Mouse (Mus musculus): ENCODE measurements around the gene Chchd3. TPM values are rescaled to one million over a fixed set of nuclear protein-coding genes. Genes with fewer than 3 reads are reported as not detected.

Chchd3 gene
- polyA plus RNA-seq, 1 experiment = 123 TPM

DNA sequence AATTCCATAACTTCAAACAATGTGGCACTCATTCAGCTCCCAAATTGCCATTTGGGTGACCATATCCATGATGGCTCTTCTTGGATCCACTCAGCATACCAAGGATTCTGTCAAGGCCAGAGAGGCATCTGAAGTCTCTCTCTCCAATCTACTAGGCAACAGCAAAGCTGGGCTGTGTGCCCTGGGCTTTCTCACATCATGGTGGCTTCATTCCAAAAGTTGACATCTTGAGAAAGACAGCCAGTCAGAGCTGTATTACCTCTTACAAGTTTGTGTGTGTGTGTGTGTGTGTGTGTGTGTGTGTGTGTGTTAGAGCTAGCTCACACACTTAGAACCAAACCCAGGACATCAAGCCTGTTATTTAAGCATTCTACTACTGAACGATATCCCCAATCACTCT lies 20.1 kb upstream of the Chchd3 start:
- Histone ChIP-seq H3K36me3 (ENCODE audit: control insufficient read depth, insufficient read depth) (no peaks in the 10 kb centered on the region), H3K79me2 (ENCODE audit: control insufficient read depth, insufficient read depth) (no peaks in the 10 kb centered on the region), H3ac (ENCODE audit: control insufficient read depth, insufficient read length) (no peak overlapping the region), H3K4me2 (ENCODE audit: low read depth) (no peak overlapping the region), H3K4me3 (no peak overlapping the region), H3K27me3 (ENCODE audit: control insufficient read depth, insufficient read depth, insufficient read length) (peaks cover 19% of the 10 kb centered on the region)
- TF ChIP-seq POLR2AphosphoS2 (IDR thresholded peaks at IDR 0.05; ENCODE audit: insufficient read length, low read depth) (no peak), TCF3 (IDR thresholded peaks at IDR 0.05; ENCODE audit: insufficient read length, low read depth) (no peak), SRF (IDR thresholded peaks at IDR 0.05; ENCODE audit: control insufficient read depth, insufficient read length, low read depth) (no peak), CEBPB (IDR thresholded peaks at IDR 0.05; ENCODE audit: insufficient read depth, poor library complexity, severe bottlenecking) (no peak), TCF12 (IDR thresholded peaks at IDR 0.05; ENCODE audit: insufficient read depth, poor library complexity, severe bottlenecking) (no peak), MYOG (IDR thresholded peaks at IDR 0.05; ENCODE audit: control insufficient read depth in 1 of 3, insufficient read depth in 1 of 3, insufficient read length in 2 of 3, low read depth in 2 of 3) (no peak), REST (IDR thresholded peaks at IDR 0.05; ENCODE audit: insufficient read depth, insufficient read length) (no peak), USF1 (IDR thresholded peaks at IDR 0.05; ENCODE audit: low read depth) (no peak), E2F4 (IDR thresholded peaks at IDR 0.05; ENCODE audit: insufficient read depth) (no peak), MAX (IDR thresholded peaks at IDR 0.05; ENCODE audit: low read depth) (no peak), POLR2A (IDR thresholded peaks at IDR 0.05; ENCODE audit: insufficient read length, low read depth) (no peak), MYOD1 (IDR thresholded peaks at IDR 0.05; ENCODE audit: control insufficient read depth in 1 of 3, insufficient read length in 2 of 3, low read depth in 2 of 3) (no peak)

GRCm38 (mm10) chr6:33078260-33078936 lies 18.3 kb upstream of the Chchd3 start:
- no peak overlapping the region for H3ac ChIP-seq (ENCODE audit: control insufficient read depth, insufficient read length)
- H3K79me2 ChIP-seq (ENCODE audit: control insufficient read depth, insufficient read depth) = no peaks in the 10 kb centered on the region
- H3K4me3 ChIP-seq = no peak overlapping the region
- no peak overlapping the region for H3K4me2 ChIP-seq (ENCODE audit: low read depth)
- H3K27me3 ChIP-seq (ENCODE audit: control insufficient read depth, insufficient read depth, insufficient read length) = peaks cover 19% of the 10 kb centered on the region
- no peak for TF ChIP-seq CEBPB (IDR thresholded peaks at IDR 0.05; ENCODE audit: insufficient read depth, poor library complexity, severe bottlenecking)
- no peak for TF ChIP-seq USF1 (IDR thresholded peaks at IDR 0.05; ENCODE audit: low read depth)
- no peak for TF ChIP-seq TCF3 (IDR thresholded peaks at IDR 0.05; ENCODE audit: insufficient read length, low read depth)
- TF ChIP-seq REST (IDR thresholded peaks at IDR 0.05; ENCODE audit: insufficient read depth, insufficient read length) = no peak
- no peak for TF ChIP-seq POLR2AphosphoS2 (IDR thresholded peaks at IDR 0.05; ENCODE audit: insufficient read length, low read depth)
- TF ChIP-seq MAX (IDR thresholded peaks at IDR 0.05; ENCODE audit: low read depth) = no peak
- no peak for TF ChIP-seq MYOG (IDR thresholded peaks at IDR 0.05; ENCODE audit: control insufficient read depth in 1 of 3, insufficient read depth in 1 of 3, insufficient read length in 2 of 3, low read depth in 2 of 3)
- no peak for TF ChIP-seq TCF12 (IDR thresholded peaks at IDR 0.05; ENCODE audit: insufficient read depth, poor library complexity, severe bottlenecking)
- TF ChIP-seq E2F4 (IDR thresholded peaks at IDR 0.05; ENCODE audit: insufficient read depth) = no peak
- no peak for TF ChIP-seq POLR2A (IDR thresholded peaks at IDR 0.05; ENCODE audit: insufficient read length, low read depth)
- TF ChIP-seq SRF (IDR thresholded peaks at IDR 0.05; ENCODE audit: control insufficient read depth, insufficient read length, low read depth) = no peak
- no peak for TF ChIP-seq MYOD1 (IDR thresholded peaks at IDR 0.05; ENCODE audit: control insufficient read depth in 1 of 3, insufficient read length in 2 of 3, low read depth in 2 of 3)
- no peaks in the 10 kb centered on the region for H3K36me3 ChIP-seq (ENCODE audit: control insufficient read depth, insufficient read depth)

DNA sequence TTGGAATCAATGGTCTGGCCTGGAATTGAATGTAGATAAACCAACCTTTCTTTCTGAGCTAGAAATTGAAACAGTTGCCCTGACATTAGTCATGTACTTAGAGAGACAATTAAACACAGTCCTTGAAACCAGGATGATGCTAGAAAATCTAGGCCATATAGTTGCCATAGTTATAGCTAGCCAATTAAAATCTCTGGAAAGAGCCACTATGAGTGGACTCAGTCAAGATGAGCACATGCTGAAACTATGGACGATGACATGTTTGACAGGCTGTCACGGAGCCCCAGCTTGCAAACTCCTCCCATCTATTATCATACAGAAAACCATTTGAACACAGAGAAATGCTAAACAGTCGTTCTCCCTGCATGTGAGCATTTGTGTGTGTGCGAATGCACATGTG lies 6.4 kb upstream of the Chchd3 start:
- Histone ChIP-seq H3K4me3 (no peak overlapping the region), H3K79me2 (ENCODE audit: control insufficient read depth, insufficient read depth) (no peaks in the 10 kb centered on the region), H3K27me3 (ENCODE audit: control insufficient read depth, insufficient read depth, insufficient read length) (no peaks in the 10 kb centered on the region), H3K36me3 (ENCODE audit: control insufficient read depth, insufficient read depth) (no peaks in the 10 kb centered on the region), H3ac (ENCODE audit: control insufficient read depth, insufficient read length) (no peak overlapping the region), H3K4me2 (ENCODE audit: low read depth) (no peak overlapping the region)
- TF ChIP-seq REST (IDR thresholded peaks at IDR 0.05; ENCODE audit: insufficient read depth, insufficient read length) (no peak), TCF12 (IDR thresholded peaks at IDR 0.05; ENCODE audit: insufficient read depth, poor library complexity, severe bottlenecking) (no peak), MYOD1 (IDR thresholded peaks at IDR 0.05; ENCODE audit: control insufficient read depth in 1 of 3, insufficient read length in 2 of 3, low read depth in 2 of 3) (no peak)

DNA sequence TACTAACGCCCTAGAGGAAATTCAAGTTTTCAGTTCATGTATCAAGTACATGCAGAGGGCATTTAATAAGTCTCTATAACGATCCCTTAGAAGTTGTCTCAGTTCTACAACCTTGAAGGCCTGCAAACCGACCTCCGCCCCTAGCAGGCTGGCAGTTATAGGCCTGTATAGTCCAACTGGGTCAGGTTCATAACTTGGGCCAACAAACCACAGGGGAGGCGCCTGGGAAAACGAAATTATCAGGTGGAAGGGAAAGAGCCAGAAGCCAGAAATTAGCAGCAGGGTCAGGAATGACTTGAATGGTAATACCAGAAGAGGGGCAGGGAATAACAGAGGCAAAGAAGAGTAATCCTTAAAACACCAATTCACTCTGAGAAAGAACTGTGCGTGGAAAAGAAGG lies 784 bp downstream of the Chchd3 start:
- Histone ChIP-seq H3K79me2 (ENCODE audit: control insufficient read depth, insufficient read depth) (peaks cover 58% of the 10 kb centered on the region), H3K4me3 (peak overlapping the region; percentile 89)

More for the DNA sequence above, 784 bp downstream of the Chchd3 start:
- no peak for TF ChIP-seq POLR2AphosphoS2 (IDR thresholded peaks at IDR 0.05; ENCODE audit: insufficient read length, low read depth)
- TF ChIP-seq CEBPB (IDR thresholded peaks at IDR 0.05; ENCODE audit: insufficient read depth, poor library complexity, severe bottlenecking) = no peak
- TF ChIP-seq POLR2A (IDR thresholded peaks at IDR 0.05; ENCODE audit: insufficient read length, low read depth) = no peak
- no peak for TF ChIP-seq MYOD1 (IDR thresholded peaks at IDR 0.05; ENCODE audit: control insufficient read depth in 1 of 3, insufficient read length in 2 of 3, low read depth in 2 of 3)
- no peak for TF ChIP-seq REST (IDR thresholded peaks at IDR 0.05; ENCODE audit: insufficient read depth, insufficient read length)
- no peak for TF ChIP-seq SRF (IDR thresholded peaks at IDR 0.05; ENCODE audit: control insufficient read depth, insufficient read length, low read depth)
- no peak for TF ChIP-seq TCF12 (IDR thresholded peaks at IDR 0.05; ENCODE audit: insufficient read depth, poor library complexity, severe bottlenecking)
- no peak for TF ChIP-seq E2F4 (IDR thresholded peaks at IDR 0.05; ENCODE audit: insufficient read depth)
- TF ChIP-seq MYOG (IDR thresholded peaks at IDR 0.05; ENCODE audit: control insufficient read depth in 1 of 3, insufficient read depth in 1 of 3, insufficient read length in 2 of 3, low read depth in 2 of 3) = no peak
- TF ChIP-seq MAX (IDR thresholded peaks at IDR 0.05; ENCODE audit: low read depth) = no peak
- TF ChIP-seq USF1 (IDR thresholded peaks at IDR 0.05; ENCODE audit: low read depth) = no peak
- TF ChIP-seq TCF3 (IDR thresholded peaks at IDR 0.05; ENCODE audit: insufficient read length, low read depth) = no peak
- Histone ChIP-seq H3ac (ENCODE audit: control insufficient read depth, insufficient read length) (peak overlapping the region; percentile 61), H3K36me3 (ENCODE audit: control insufficient read depth, insufficient read depth) (peaks cover 7% of the 10 kb centered on the region), H3K27me3 (ENCODE audit: control insufficient read depth, insufficient read depth, insufficient read length) (no peaks in the 10 kb centered on the region), H3K4me2 (ENCODE audit: low read depth) (peak overlapping the region; percentile 82)
